Mouse (Mus musculus): ENCODE results near the gene Ank2.

DNA sequence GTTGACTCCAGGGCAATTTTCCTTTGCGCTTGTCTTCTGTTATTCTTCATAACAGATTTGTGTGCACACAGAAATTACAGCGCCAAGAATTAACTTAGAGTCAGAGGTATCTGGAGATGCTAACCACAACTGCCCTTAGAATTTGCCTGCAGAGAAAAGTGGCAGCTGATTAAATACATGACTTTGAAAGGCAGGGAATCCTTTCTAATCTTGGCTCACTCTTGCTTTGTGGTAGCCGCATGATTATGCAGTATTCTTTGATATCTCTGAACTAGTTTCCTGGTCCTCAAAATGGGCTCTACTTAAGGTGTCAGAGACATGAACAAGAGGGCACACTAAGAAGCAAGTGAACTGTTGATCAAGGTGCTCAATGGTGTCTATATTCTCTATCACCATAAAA is 518.0 kb downstream of the Ank2 start:
- TF ChIP-seq POLR2A (IDR thresholded peaks at IDR 0.05; ENCODE audit: extremely low read depth, insufficient read depth, low read length) (no peak), CTCF (IDR thresholded peaks at IDR 0.05; ENCODE audit: low read depth, low read length) (no peak)

Measured in liver, adult 2 months (tissue).